Mouse (Mus musculus) cerebellum, adult 2 months (tissue): ENCODE results near the gene A130010J15Rik.

Experiments used
- CTCF ChIP-seq: fragments of 200-500 bp; IDR thresholded peaks from 2 replicates; pipeline ENCODE4 v1.5.1; 2011; ENCODE audit warnings: low read depth, mild to moderate bottlenecking, control low read depth, low read length, moderate library complexity, borderline replicate concordance; ENCODE audit not compliant: insufficient read depth
- POLR2A ChIP-seq: fragments of 200-500 bp; IDR thresholded peaks from 2 replicates; pipeline ENCODE4 v1.6.1; 2011; ENCODE audit warnings: low read length, control low read depth, borderline replicate concordance; ENCODE audit not compliant: insufficient read depth

DNA sequence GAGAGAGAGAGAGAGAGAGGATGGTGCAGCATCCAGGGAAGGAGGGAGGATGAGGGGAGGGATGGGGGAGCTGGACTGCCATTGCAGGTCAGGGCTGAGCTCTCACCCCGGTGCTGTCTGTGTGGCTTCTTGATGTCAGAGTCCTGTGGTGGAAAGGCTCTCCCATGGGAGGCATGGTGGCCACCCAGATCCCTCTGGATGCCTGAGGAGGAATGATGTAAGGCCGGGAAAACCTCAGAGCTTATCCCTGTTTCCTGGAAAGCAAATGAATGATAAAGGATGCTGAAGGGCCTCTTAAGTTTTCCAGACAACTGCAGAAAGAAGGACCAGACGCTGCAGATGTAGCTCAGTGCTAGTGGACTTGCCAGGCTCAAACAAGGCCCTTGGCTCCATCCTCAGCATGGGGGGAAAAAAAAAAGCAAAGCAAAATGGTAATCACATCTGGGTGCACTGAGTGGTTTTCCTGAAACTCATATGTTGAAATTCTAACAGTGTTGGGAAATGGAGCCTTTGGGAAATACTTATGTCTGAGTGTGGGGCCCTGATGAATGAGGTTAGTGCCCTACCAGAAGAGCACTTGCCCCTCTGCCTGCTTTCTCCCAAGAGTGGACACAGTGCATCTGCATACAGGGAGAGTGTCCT, 27.4 kb downstream of the A130010J15Rik start:
- TF ChIP-seq CTCF (no peak), POLR2A (no peak)
